In the genomic region with DNA sequence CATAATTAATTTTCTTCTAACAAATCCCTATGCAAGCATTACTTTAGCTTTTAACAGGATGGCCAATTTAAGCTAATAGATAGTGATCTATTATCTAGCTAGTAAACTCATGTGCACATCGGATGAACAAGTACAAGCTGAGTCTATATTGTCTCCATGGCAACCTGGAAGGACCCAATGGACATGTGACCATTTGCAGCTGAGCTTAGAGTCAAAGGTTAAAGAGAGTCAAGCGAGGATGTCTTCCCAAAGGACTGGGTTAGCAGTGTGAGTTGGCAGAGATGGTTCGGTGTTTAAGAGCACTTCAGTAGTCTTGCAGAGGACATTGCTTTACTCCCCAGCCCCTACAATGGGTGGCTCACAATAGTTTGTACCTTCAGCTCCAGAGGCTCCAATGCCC, we compare ENCODE assay signal across 22 mouse cellular contexts.
"Had no signal": no experiment of that assay in that cellular context is flagged by ENCODE, and none has a peak within 500 bp of the region (broad histone marks: within the 10 kb centered on the region; RNA-seq: fewer than 3 reads in every experiment).

No protein-coding gene starts in this region.

- H3K36me3 ChIP-seq: intestine, embryonic 15.5 days; limb, embryonic 12.5 days; limb, embryonic 15.5 days; lung, embryonic 15.5 days; midbrain, embryonic 12.5 days; neural tube, embryonic 13.5 days had no signal

- H3K27me3 ChIP-seq: intestine, embryonic 15.5 days; limb, embryonic 12.5 days; limb, embryonic 15.5 days; lung, embryonic 15.5 days had no signal

- H3K4me1 ChIP-seq: intestine, embryonic 15.5 days; limb, embryonic 12.5 days; limb, embryonic 15.5 days; megakaryocyte, embryonic 14.5 days had no signal

- H3K4me3 ChIP-seq: intestine, embryonic 15.5 days; limb, embryonic 12.5 days; limb, embryonic 15.5 days; lung, embryonic 15.5 days; megakaryocyte, embryonic 14.5 days; midbrain, embryonic 12.5 days; myocyte; neural tube, embryonic 13.5 days had no signal

- H3K9ac ChIP-seq: intestine, embryonic 15.5 days; limb, embryonic 12.5 days; limb, embryonic 15.5 days; liver, embryonic 14.5 days; lung, embryonic 15.5 days; midbrain, embryonic 12.5 days; neural tube, embryonic 13.5 days had no signal

- H3K4me2 ChIP-seq: intestine, embryonic 15.5 days; limb, embryonic 12.5 days; limb, embryonic 15.5 days; lung, embryonic 15.5 days; midbrain, embryonic 12.5 days; neural tube, embryonic 13.5 days had no signal

- ATAC-seq: intestine, embryonic 15.5 days had no signal

- DNase-seq: kidney, adult 11 months; kidney, postnatal 4 days; left cerebral cortex, postnatal 4 days; lung, adult 18-20 months; lung, postnatal 10 days; lung, postnatal 36 days; right cerebral cortex, postnatal 14 days; right cerebral cortex, postnatal 4 days; thymus, adult 2 months; thymus, postnatal 14 days; thymus, postnatal 4 days had no signal

- H3K27ac ChIP-seq: intestine, embryonic 15.5 days; kidney, postnatal 0 days; limb, embryonic 12.5 days; limb, embryonic 15.5 days; liver, embryonic 14.5 days; lung, embryonic 15.5 days; midbrain, embryonic 12.5 days; neural tube, embryonic 13.5 days; stomach, postnatal 0 days had no signal

- H3K9me3 ChIP-seq: intestine, embryonic 15.5 days; limb, embryonic 12.5 days; limb, embryonic 15.5 days; lung, embryonic 15.5 days; midbrain, embryonic 12.5 days; neural tube, embryonic 13.5 days had no signal
